Mouse (Mus musculus) heart, adult 2 months (tissue): Measurements from ENCODE around the gene Dtnb. TPM values are rescaled to one million over a fixed set of nuclear protein-coding genes. Genes with fewer than 3 reads are reported as not detected.

Source experiments
- DNase-seq, 2 experiments: peaks; one replicate each; pipeline ENCODE4 v3.0.0; 2021
- H3K27ac ChIP-seq: fragments of 200-600 bp; 2 replicates; pipeline ENCODE4 v1.8.1; 2022
- H3K27me3 ChIP-seq: fragments of 200-500 bp; 2 replicates; pipeline ENCODE4 v1.6.1; 2012; ENCODE audit warnings: mild to moderate bottlenecking, low read length, inconsistent platforms, mixed read lengths; ENCODE audit not compliant: control insufficient read depth, insufficient read depth
- H3K36me3 ChIP-seq: fragments of 200-500 bp; 2 replicates; pipeline ENCODE4 v1.6.1; 2012; ENCODE audit warnings: low read length, inconsistent platforms; ENCODE audit not compliant: control insufficient read depth, insufficient read depth
- H3K4me1 ChIP-seq: fragments of 200-500 bp; 2 replicates; pipeline ENCODE4 v1.6.1; 2011; ENCODE audit warnings: low read length; ENCODE audit not compliant: control insufficient read depth, insufficient read depth
- H3K4me3 ChIP-seq: fragments of 200-600 bp; 2 replicates; pipeline ENCODE4 v1.8.1; 2022
- H3K79me2 ChIP-seq: fragments of 200-500 bp; replicated peaks from 2 replicates; pipeline ENCODE4 v1.6.1; 2012; ENCODE audit warnings: mild to moderate bottlenecking, inconsistent platforms, low read length, moderate library complexity, mixed read lengths; ENCODE audit not compliant: control insufficient read depth, insufficient read depth
- H3K9ac ChIP-seq: fragments of 200-500 bp; 2 replicates; pipeline ENCODE4 v1.6.1; 2012; ENCODE audit warnings: low read depth, mild to moderate bottlenecking, control low read depth, inconsistent platforms, low read length, mixed read lengths
- CTCF ChIP-seq: fragments of 200-600 bp; IDR thresholded peaks from 2 replicates; pipeline ENCODE4 v1.8.1; 2022; ENCODE audit warnings: antibody characterized with exemption, mild to moderate bottlenecking, moderate library complexity
- EP300 ChIP-seq: fragments of 200-500 bp; IDR thresholded peaks from 2 replicates; pipeline ENCODE4 v1.6.1; 2011; ENCODE audit warnings: low read depth, low read length, control low read depth; ENCODE audit not compliant: insufficient read depth
- POLR2A ChIP-seq: fragments of 200-500 bp; IDR thresholded peaks from 2 replicates; pipeline ENCODE4 v1.6.1; 2011; ENCODE audit warnings: mild to moderate bottlenecking, low read depth, low read length, control low read depth; ENCODE audit not compliant: insufficient read depth
- WGBS: fragments of 180-500 bp; shearing (Covaris S2); methylation state at CpG from one replicate; pipeline ENCODE4 v1.1.7; 2018; 5-methylcytosine and 5-hydroxymethylcytosine counted together
- intact Hi-C: fragments of 180-260 bp; cut with DNase I; formaldehyde crosslinking; loops from one replicate; pipeline ENCODE4 v1.15.1; 2025
- polyA plus RNA-seq: library from polyadenylated mRNA; depleted of rRNA; stranded (reverse); fragments of >200 nt; gene quantifications from 2 replicates; pipeline ENCODE4 v1.2.3, GENCODE M21; 2012
- total RNA-seq, 2 experiments: library from RNA; stranded (reverse); gene quantifications; 2 replicates each; pipeline ENCODE4 v1.2.3; 2021

Dtnb gene
- total and polyA plus RNA-seq, 3 experiments = 6.0 to 8.0 (median 7.1) TPM

- H3K27ac ChIP-seq = no peak overlapping the region
- WGBS = 90% methylated on average over 7 of the region's 7 CpGs
- H3K4me3 ChIP-seq = no peak overlapping the region
- TF ChIP-seq CTCF (no peak), EP300 (no peak), POLR2A (no peak)
- no peak overlapping the region for H3K9ac ChIP-seq
- no peaks in the 10 kb centered on the region for H3K4me1 ChIP-seq
- intact Hi-C loops = no loop called here
- H3K27me3 ChIP-seq = no peaks in the 10 kb centered on the region
- no peak for DNase-seq
- H3K36me3 ChIP-seq = no peaks in the 10 kb centered on the region
- H3K79me2 ChIP-seq = no peaks in the 10 kb centered on the region
These were observed 31.3 kb upstream of the Dtnb start for GRCm38 (mm10) chr12:3540871-3541270.

GRCm38 (mm10) chr12:3545451-3545850 lies 26.7 kb upstream of the Dtnb start:
- 77% methylated on average over 3 of the region's 3 CpGs for WGBS

GRCm38 (mm10) chr12:3546121-3546658 lies 26.0 kb upstream of the Dtnb start:
- no peak for DNase-seq
- no peak for TF ChIP-seq POLR2A
- TF ChIP-seq CTCF = no peak
- TF ChIP-seq EP300 = no peak
- H3K9ac ChIP-seq = no peak overlapping the region
- no peak overlapping the region for H3K4me3 ChIP-seq
- 64% methylated on average over 4 of the region's 4 CpGs for WGBS
- intact Hi-C loops = no loop called here
- H3K79me2 ChIP-seq = no peaks in the 10 kb centered on the region
- H3K27ac ChIP-seq = no peak overlapping the region
- H3K27me3 ChIP-seq = no peaks in the 10 kb centered on the region
- no peaks in the 10 kb centered on the region for H3K36me3 ChIP-seq
- no peaks in the 10 kb centered on the region for H3K4me1 ChIP-seq

More at GRCm38 (mm10) chr12:3545451-3545850, 26.7 kb upstream of the Dtnb start:
- no peaks in the 10 kb centered on the region for H3K4me1 ChIP-seq
- DNase-seq = no peak
- TF ChIP-seq EP300 (no peak), POLR2A (no peak), CTCF (no peak)
- intact Hi-C loops = no loop called here
- H3K27ac ChIP-seq = no peak overlapping the region
- H3K9ac ChIP-seq = no peak overlapping the region
- no peaks in the 10 kb centered on the region for H3K36me3 ChIP-seq
- no peaks in the 10 kb centered on the region for H3K79me2 ChIP-seq
- H3K4me3 ChIP-seq = no peak overlapping the region
- no peaks in the 10 kb centered on the region for H3K27me3 ChIP-seq

GRCm38 (mm10) chr12:3546781-3547180 lies 25.4 kb upstream of the Dtnb start:
- 53% methylated on average over 6 of the region's 6 CpGs for WGBS
- H3K4me3 ChIP-seq = no peak overlapping the region
- H3K4me1 ChIP-seq = no peaks in the 10 kb centered on the region
- TF ChIP-seq POLR2A (no peak), CTCF (no peak), EP300 (no peak)
- H3K79me2 ChIP-seq = no peaks in the 10 kb centered on the region
- H3K27ac ChIP-seq = no peak overlapping the region
- H3K9ac ChIP-seq = no peak overlapping the region
- H3K36me3 ChIP-seq = no peaks in the 10 kb centered on the region
- intact Hi-C loops = no loop called here
- no peaks in the 10 kb centered on the region for H3K27me3 ChIP-seq
- DNase-seq = no peak

- WGBS = 54% methylated on average over 4 of the region's 4 CpGs
These were observed 24.7 kb upstream of the Dtnb start for GRCm38 (mm10) chr12:3547506-3547905.

GRCm38 (mm10) chr12:3547911-3548310 lies 24.3 kb upstream of the Dtnb start:
- Histone ChIP-seq H3K4me1 (no peaks in the 10 kb centered on the region), H3K79me2 (no peaks in the 10 kb centered on the region), H3K4me3 (no peak overlapping the region), H3K27ac (no peak overlapping the region), H3K27me3 (no peaks in the 10 kb centered on the region), H3K9ac (no peak overlapping the region), H3K36me3 (no peaks in the 10 kb centered on the region)
- intact Hi-C loops = no loop called here
- WGBS = 58% methylated on average over 3 of the region's 3 CpGs
- no peak for DNase-seq
- no peak for TF ChIP-seq CTCF
- no peak for TF ChIP-seq EP300
- TF ChIP-seq POLR2A = no peak

More at GRCm38 (mm10) chr12:3547506-3547905, 24.7 kb upstream of the Dtnb start:
- H3K9ac ChIP-seq = no peak overlapping the region
- TF ChIP-seq POLR2A (no peak), CTCF (no peak), EP300 (no peak)
- H3K27me3 ChIP-seq = no peaks in the 10 kb centered on the region
- H3K27ac ChIP-seq = no peak overlapping the region
- H3K79me2 ChIP-seq = no peaks in the 10 kb centered on the region
- H3K4me3 ChIP-seq = no peak overlapping the region
- H3K36me3 ChIP-seq = no peaks in the 10 kb centered on the region
- intact Hi-C loops = no loop called here
- H3K4me1 ChIP-seq = no peaks in the 10 kb centered on the region
- DNase-seq = no peak
